Mouse (Mus musculus): ENCODE measurements around the gene Tanc1.

DNA sequence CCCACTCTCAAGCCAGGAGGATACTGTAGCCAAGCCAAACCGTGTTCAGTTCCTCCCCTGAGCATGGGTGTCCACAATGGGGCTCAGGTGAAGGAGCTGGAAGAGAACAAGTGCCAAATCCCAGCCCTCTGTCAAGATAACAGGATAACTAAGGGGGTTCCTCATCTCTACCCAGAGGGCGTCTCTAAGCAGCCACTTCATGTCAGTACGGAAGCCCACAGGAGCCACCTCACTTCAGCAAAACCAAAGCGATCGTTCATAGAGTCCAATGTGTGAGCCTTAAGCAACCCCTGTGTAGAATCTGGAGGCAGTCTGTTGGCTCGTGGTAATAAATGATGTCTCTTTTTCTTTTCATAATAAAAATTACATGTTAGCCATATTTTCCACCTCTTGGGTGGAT lies 232.0 kb downstream of the Tanc1 start:
- TF ChIP-seq CTCF (IDR thresholded peaks at IDR 0.05; ENCODE audit: low read depth, low read length): no peak
- TF ChIP-seq TAL1 (conservative IDR thresholded peaks at IDR 0.05; ENCODE audit: low read depth, low read length): no peak
- no peak for TF ChIP-seq POLR2AphosphoS5 (IDR thresholded peaks at IDR 0.05; ENCODE audit: insufficient replicate concordance, low read depth, low read length)
- no peak for TF ChIP-seq GATA1 (IDR thresholded peaks at IDR 0.05; ENCODE audit: borderline replicate concordance, low read length)
- TF ChIP-seq GATA2 (IDR thresholded peaks at IDR 0.05; ENCODE audit: borderline replicate concordance, low read depth, low read length): no peak

Measured in G1E (cell line).